Mouse (Mus musculus): Measurements from ENCODE around the gene Apoa2.

GRCm38 (mm10) chr1:171232348-171232747 is 7.5 kb downstream of the Apoa2 start:
- TF ChIP-seq POLR2A (IDR thresholded peaks at IDR 0.05; ENCODE audit: control insufficient read depth, low read depth, low read length): no peak
- no peak for TF ChIP-seq CTCF (IDR thresholded peaks at IDR 0.05; ENCODE audit: control insufficient read depth, insufficient read depth, insufficient replicate concordance, low read depth, low read length)
